Mouse (Mus musculus): ENCODE measurements at regions not wholly inside any gene's neighbourhood (a gene's known extent, or its start where the extent isn't known, plus 50 kb on each side); places are given as distances from the start of the nearest gene placed in this dataset.

GRCm38 (mm10) chr2:134730547-134730946 is 55.3 kb upstream of the Plcb1 start:
- DNase-seq, result peak; percentile 37 to 43

DNA sequence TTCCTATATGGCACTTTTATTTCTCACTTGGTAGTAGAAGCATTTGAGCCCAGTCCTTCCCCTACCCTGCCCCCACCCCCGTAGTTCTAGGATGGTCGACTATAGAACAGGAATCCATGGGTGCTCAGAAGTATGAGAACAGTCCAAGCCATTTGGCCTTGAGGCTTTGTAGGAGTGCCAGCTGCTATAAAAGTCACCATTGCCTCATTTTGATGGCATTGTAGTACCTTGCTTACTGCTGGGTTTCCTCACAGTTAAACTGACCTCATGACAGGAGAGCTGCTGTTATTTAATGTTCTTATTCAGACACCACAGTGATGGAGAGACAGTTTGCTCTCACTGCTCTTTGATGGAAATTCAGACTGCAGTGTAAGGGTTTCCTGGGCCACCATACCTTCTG is 59.2 kb upstream of the Plcb1 start:
- DNase-seq, result no peak

DNA sequence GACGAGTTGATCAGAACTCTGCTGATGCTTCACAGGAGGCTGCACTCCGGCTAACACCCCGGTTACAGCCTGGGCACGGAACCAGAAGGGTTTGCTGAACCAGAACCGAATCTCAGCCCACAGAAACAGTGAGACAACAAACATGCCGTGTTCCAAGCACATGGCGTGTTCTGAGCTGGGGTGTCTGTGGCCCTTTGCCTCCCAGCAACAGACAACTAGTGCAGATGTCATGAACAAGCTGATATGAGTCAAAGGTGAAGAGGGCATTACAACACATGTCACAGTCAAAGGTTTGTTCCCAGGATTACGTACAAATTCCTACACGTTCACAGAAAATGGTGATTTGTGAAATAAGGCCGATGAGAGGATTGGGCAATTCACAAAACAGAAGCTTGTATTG is 61.8 kb upstream of the Plcb1 start:
- peak; percentile 14 to 38 for DNase-seq

- DNase-seq, result no peak
Observed at GRCm38 (mm10) chr2:134717815-134718362, 68.0 kb upstream of the Plcb1 start.

- no peak for DNase-seq
Observed at GRCm38 (mm10) chr2:134716531-134716930, 69.3 kb upstream of the Plcb1 start.

DNA sequence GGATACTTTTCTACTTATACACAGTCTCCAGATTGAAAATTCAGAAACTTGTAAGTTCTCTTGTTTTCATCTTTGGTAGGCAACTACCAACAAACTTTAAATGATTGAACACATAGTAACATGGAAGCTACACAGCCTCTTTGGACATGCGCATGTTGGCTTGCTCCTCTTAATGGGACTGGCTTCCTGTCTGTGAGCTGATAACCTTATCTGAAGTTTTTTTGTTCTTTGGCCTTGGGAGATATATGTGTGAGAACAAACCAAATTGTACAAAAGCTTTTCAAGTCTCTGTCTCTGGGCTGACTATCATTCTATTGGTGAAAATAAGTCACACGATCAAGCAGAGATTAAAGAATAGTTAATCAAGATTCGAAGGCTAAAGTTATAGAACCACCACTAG is 70.1 kb upstream of the Tmx4 start:
- no peak for DNase-seq

DNA sequence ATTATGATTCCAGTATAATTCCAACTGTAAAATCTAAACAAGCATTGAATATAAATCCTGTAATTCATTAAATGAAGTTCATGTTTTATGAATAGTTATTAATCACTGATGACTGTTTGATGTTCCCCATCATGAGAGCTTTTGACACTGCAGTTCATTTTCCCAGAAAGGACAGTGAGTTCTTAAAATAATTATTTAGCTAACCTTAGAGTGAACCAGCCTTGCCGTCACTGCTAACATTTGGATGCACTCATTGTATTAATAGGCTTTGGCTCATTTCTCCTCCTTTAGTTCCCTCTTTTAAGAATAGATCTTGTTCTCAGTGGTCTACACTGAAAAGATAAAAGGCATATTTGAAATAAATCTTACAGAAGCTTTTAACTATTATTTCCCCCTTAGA is 64.8 kb upstream of the Tmx4 start:
- DNase-seq, result no peak

GRCm38 (mm10) chr2:134703067-134703466 is 59.1 kb upstream of the Tmx4 start:
- DNase-seq, result no peak

- no peak for DNase-seq
Observed at GRCm38 (mm10) chr2:134697424-134697823, 53.5 kb upstream of the Tmx4 start.

GRCm38 (mm10) chr2:134696394-134696793 is 52.4 kb upstream of the Tmx4 start:
- DNase-seq, result no peak

Measured in lung, adult 18-20 months (tissue).